Mouse (Mus musculus) gastrocnemius, postnatal 14 days (tissue): ENCODE results near the gene Gm30083. TPM values are rescaled to one million over a fixed set of nuclear protein-coding genes. Genes with fewer than 3 reads are reported as not detected.

Source experiments
- DNase-seq: peaks from one replicate; pipeline ENCODE4 v3.0.0; 2021; ENCODE audit warnings: mixed read lengths
- intact Hi-C: fragments of 180-260 bp; cut with DNase I; formaldehyde crosslinking; loops from one replicate; pipeline ENCODE4 v1.15.1; 2025; ENCODE audit warnings: low total_unique reads
- long read RNA-seq, 2 experiments: library from polyadenylated mRNA; stranded (forward); transcript quantifications; one replicate each; pipeline ENCODE4 v2.0.0; 2021
- total RNA-seq, 2 experiments: library from RNA; stranded (reverse); gene quantifications; 2 replicates each; pipeline ENCODE4 v1.2.3; 2021

Gm30083 gene
- total RNA-seq: not detected
- long read RNA-seq, experiment 1: 0 reads
- long read RNA-seq, experiment 2: 0 reads

DNA sequence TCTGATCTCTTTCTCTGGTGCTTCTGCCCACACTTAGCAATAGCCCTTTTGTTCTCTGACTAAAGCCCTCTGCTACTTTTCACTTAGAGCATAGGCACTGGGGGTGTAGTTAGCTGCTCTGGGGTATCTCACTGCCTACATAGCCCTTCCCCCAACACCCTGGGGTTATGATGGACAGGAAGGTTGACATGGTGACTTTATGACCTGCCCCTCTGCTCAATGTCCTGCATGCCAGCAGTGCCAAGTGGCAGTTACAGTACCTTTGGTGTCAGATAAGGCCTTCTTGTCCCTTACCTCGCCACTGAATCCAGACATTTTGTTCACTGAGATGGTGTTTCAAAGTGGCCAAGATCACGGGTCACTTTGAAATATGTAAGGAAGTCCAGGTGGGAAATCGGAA, at the start of gene Gm30083:
Gm30083 (minus strand) TSS at position 120 of the 400 bp plus-strand sequence.
- no peak for DNase-seq
- intact Hi-C loops: no loop called here

DNA sequence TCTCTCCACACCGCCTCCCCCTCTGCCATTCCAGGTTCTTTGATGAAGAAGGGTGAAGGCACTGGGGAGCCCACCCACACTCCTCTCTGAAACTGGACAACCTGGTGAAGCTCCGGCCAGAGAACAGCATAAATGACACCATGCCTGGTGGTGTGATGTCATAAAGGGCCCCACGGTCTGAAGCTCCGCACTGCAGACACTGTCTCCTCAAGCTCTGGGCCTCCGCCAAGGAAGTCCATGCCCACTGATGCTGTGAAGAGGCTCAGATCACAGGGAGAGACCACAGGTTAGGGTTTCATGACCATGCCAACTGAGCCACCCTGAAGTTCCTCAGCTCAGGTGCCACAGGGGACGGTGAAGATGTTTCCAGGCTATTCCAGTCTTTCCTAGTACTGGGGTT, 37.5 kb upstream of the Gm30083 start, which contains the start of gene Antxrl:
Antxrl (plus strand) TSS at position 192 of the 400 bp plus-strand sequence.
- DNase-seq: no peak
- intact Hi-C loops: no loop called here

DNA sequence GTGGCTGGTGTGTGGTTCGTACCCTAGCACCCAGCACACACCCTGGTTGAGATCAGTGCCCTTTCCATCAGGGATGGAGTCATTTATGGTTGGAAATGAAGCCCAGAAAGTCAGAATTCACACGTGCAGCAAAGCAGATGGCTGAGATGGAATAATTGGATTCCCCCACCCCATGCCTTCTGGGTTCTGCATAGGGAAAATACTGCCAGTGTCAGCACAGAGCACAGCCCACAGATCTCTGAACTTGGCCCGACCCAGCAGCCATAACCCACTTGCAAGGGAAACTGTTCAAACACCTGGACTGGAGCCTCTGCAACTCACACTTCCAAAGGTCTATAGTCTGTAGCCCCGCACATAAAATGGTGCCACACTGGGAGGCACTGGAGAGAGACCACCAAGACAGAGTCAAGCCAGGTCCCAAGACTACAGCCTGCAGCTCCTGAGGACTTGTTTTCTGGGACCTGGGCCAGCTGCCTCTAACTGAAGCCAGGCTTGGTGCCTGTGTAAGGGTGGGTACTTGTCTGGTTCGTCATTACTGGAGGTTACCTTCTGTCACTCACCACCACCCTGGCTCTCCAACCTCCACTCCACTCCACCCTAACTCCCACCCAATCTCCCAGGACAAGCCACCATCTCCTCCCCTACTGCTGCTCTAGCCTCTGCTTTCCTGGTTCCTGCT, 35.3 kb upstream of the Gm30083 start:
- no peak for DNase-seq
- intact Hi-C loops: no loop called here

DNA sequence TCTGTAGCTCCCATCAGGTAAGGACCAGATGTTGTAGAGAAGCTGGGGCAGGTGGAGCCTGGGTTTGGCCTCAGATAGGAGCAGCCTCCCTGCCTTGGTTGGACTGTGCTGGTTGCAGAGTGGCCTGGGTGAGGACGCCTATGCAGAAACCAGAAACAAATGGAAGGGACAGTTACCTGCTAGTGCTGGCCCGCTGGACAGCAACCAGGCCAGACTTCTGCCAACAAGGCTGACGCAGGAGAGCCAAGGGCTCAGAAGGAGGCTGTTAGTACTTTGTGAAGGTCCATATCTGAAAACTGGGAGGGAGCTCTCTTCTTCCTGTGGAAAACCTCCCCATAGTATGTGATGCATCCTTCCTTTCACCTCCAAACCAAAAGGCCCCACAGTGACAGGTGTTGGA, 28.4 kb upstream of the Gm30083 start:
- DNase-seq: no peak
- intact Hi-C loops: no loop called here

DNA sequence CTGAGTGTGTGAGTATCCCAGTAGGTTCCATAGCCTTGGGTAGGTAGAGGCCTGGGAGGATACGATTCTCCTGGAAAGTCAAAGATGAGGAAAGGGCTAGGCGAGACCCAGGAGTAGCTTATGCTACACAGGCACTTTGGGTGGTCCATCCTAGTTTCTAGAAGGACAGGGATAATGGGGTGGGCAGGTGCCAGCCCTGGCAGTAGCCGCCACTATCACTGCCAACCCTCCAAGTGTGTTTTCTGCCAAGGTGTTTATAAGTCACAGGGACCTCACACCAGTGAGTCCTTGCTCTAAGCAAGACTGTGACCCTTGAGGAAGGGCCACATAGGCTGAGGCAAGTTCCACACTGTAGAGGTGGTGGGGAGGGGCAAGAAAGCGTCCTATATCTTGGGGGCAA, 26.3 kb upstream of the Gm30083 start:
- DNase-seq: no peak
- intact Hi-C loops: no loop called here

DNA sequence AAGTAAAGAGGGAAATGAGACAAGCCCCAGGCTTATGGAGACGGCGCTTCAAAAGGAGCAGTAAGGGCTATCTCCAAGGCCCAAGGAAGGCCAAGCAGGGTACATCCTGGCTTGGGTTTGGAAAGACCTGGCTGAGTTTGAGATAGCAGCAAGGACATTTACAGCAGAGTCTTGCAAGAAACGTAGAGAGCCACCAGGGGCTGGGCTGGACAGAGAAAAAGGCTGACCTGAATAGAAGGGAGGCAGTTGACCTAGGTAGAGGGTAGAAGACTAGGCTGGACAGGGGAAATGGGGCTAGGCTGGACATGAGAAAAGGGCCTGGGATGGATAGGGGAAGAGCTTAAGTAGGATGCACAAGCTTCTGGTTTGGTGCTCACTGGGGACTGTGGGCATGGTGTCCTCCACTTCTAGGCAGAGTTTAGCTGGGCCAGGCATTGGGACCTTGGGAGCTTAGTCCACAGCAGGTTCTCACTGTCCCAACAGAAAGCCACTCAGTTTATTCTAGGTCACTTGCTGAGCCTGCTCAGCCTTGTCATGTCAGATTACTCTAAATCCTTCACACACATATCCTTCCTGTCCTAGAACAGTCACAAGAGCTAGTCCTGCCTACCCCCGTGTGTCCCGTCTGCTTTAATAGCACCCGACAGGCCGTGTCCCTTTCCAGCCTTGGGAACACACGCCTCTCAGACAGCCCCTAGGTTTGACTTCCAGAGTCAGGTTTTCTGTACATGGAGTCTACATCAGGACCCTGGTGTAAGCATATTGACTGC, 19.0 kb upstream of the Gm30083 start:
- intact Hi-C loops: no loop called here
- no peak for DNase-seq

DNA sequence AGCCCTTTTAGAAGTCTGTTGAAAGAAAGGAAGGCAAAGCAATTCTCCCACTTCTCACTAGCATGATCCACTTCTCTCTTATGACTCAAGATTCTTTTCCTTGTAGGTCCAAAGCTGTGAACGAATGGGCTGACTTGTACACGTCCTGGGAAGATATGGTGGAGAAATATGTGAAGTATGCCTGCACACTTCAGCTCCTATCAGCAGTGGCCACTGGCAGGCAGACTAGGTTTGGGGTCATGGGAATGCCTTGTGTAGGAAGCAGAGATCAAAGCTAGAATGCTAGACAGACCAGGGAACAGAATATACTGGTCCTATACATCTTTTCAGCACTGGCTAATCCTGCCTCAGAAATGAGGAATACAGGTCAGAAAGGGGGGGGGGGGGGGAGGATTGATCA, 11.7 kb upstream of the Gm30083 start:
- no peak for DNase-seq
- intact Hi-C loops: no loop called here

DNA sequence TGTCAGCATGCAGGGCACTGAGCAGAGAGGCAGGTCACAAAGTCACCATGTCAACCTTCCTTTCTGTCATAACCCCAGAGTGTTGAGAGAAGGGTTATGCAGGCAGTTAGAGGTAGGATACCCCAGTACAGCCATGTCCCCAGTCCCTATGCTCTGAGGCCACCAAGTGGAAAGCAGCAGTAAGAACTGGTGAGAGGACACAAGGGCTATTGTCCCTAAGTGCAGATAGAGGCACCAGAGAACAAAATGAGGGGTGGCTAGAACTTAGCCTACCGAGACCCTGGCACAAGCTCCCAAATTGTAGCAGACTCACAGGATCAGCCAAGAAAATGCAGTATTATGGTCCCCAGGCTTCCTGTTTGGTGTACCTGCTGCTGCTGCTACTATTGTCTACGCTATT, 2.0 kb upstream of the Gm30083 start:
- intact Hi-C loops: no loop called here

DNA sequence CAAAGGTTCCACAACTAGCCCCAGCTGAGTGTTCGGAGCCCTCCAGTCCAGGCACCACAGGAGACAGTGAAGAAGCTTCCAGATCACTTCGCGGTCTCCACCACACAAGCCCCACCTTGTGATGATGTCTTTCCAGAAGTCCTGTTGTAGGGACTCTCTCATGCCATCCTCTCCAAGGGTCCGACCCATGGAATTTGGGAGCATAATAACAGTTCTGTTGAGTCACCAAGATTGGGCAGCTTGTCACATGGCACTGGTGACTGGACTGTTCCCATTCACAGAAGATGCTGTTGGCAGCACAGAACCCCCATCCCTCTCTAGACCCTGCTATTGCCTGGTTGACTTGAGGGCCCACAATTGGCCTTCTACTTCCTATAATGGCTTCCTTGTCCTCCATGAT, 1.4 kb upstream of the Gm30083 start, which contains the start of gene Gm5460:
Gm5460 (plus strand) TSS at position 378 of the 400 bp plus-strand sequence.
- intact Hi-C loops: no loop called here
- no peak for DNase-seq

More for the DNA sequence above, 2.0 kb upstream of the Gm30083 start:
- DNase-seq: no peak

DNA sequence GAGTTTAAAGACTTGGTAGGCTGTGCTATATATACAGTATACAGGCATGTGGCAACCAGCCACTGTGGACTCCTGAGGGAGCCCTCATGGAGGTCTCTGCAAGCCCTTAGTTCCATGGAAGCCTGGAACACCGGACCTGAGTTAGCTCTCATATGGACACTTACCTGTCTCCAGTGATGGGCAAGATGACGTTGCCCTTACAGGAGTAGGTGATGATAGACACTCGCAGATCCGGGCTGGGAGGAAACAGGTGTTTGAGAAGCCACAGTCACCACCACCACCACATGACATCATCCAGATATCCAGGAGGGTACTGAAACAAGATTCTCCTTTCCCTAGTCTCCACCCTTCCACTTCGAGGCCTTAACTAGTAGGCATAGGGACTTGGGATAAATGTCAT, 12.6 kb downstream of the Gm30083 start:
- DNase-seq: no peak
- intact Hi-C loops: no loop called here

DNA sequence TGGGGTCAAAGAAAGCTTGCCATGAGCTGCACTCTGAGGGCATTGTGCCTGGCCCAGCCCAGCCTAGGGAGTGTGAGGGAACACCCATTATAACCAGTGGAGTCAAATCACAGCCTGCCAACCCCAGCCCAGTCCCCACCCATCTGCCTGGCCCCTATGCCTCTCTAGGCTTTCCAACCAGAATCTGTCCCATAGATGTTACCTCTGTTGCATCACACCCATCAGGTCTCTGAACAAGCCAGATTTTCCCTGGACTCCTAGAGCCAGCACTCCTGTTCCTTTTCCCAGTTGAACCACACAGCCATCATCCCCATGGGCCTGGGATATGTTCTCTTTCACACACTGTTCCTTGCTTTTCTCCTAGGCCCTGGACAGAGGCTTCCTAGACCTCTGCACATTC, 13.5 kb downstream of the Gm30083 start:
- intact Hi-C loops: no loop called here
- no peak for DNase-seq

DNA sequence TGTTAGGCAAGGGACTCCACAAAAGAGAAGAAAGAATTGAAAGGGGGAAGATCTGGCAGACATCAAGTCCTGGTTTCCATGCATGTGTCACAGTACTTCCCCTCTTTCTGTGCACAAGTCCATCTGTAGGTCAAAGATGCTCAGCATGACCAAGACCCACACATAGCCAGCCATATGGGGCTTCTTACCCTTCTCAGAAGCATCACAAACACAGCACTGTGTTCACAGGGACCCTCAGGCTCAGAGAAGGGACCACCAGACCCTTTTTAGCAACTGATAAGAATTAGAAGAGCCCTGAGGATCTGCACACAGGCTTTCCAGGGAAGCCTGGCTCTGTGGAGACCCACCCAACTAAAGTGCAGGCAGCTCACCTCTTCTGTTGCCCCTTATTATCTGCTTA, 14.9 kb downstream of the Gm30083 start:
- intact Hi-C loops: no loop called here
- DNase-seq: no peak

DNA sequence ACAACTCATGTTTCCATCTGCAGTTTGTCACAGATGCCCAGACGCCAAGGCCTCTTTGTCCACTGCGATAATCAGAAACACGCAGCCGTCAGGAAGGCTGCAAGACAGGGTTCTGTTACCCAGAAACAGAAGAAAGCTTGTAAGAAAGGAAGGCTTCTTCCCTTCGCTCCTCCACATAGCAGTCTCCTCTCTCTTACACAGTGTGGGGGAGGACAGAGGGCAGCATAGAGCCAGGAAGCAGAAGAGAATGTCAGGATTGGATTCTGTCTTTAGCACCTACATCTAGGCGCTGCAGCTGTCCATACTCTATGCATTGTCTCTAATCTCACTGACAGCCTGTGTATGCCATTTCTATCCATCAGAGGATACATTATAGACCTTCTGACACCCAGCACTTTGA, 17.6 kb downstream of the Gm30083 start:
- no peak for DNase-seq
- intact Hi-C loops: no loop called here

DNA sequence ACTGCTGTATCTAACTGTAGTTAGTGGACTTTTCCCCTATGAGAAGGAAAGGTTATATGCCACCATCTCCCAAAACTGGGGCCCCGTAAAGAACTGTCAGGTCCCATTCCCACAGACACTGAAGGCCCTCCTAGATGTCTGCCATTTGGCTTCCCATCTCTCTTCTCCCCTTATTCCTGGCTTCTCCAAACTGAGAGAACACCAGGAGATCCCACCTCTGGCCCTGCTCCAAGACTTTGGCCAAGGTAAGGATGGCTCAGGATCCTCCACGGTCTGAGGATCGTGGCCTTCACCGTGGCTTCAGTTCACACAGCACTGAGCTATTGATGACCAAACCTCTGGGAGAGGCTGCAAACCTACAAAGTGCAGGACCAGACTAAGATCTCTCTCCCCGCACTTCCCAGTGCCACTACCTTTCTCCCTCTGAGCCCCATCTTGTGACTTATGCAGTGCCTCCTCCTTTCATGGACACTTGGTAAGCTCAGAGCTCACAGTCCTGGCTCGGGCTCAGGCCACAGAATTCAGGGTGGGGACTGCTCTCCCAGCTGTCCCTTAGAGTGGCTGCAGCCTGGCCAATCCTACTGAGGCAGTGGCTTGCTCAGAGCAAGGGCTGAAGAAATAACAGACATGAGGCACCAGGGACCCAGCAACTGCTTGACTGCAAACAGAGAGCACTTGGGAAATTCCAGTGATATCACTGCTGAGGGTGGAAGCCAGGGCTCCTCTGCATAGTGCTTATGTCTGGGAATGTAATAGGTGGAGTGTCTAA, 21.3 kb downstream of the Gm30083 start:
- intact Hi-C loops: no loop called here
- no peak for DNase-seq

DNA sequence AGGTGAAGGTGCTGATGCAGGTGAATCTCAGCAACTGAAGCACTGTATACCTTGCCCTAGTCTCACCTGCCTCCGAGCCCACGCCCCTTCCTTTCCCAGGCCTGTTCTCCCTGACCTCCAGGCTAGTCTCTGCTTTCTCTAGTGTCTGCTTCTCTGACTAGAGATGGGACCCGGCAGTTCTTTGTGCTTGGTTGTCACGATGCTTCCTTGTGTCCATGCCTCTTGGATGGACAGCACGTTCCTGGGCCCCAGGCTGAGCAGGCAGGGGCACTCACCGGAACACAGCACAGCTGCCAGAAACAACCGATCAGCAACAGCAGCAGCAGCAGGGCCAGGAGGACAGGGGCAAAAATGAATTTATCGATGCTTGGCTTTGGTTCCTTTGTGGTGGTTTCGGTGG, 21.9 kb downstream of the Gm30083 start:
- intact Hi-C loops: no loop called here
- DNase-seq: no peak

DNA sequence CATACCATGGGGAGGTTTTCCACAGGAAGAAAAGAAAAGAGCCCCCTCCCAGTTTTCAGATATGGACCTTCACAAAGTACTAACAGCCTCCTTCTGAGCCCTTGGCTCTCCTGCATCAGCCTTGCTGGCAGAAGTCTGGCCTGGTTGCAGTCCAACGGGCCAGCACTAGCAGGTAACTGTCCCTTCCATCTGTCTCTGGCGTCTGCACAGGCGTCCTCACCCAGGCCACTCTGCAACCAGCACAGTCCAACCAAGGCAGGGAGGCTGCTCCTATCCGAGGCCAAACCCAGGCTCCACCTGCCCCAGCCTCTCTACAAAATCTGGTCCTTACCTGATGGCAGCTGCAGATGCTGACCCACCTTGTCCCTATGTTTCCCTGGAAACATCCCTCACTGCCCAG, 23.0 kb downstream of the Gm30083 start:
- DNase-seq: no peak
- intact Hi-C loops: no loop called here

DNA sequence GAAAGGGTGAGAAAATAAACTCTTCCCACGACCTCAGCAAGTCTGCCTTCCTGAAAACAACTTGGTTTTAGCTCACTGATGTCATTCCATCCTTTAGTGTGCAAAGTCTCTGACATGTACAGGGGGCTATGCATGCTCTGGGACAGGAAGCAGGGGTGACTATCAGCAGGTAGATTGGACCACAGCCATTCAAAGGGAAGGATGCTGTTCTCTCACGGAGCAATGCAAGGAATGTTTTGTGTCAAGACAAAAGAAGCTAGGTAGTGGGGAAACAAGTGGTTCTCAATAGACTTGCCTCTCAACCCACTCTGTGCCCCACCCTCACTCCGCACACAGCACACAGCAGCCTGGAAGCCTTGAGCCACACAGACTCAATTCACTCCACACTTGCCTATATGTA, 25.8 kb downstream of the Gm30083 start:
- intact Hi-C loops: no loop called here
- DNase-seq: no peak

DNA sequence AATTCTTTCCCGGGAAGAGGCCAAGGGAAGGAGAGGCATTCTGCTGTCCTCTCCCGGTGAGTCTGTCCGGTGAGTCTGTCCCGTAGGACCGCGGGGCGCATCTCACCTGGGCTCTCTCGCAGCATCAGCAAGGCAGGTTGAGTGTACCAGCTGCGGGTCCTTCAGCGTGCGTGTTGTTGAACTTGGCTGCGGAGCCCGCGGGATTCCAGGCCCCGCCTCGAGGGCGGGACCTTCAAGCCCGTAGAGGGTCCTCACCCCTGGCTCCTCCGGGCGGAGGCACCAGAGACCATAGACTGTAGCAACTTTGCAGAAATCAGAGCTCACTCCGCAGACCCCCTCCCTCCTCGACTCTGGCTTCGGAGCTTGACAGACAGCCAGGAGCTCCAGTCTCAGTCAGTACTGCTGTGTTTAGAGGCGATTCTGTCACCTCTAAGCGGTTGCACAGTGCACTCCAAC, 36.4 kb downstream of the Gm30083 start, which contains the start of gene Zfp488:
Zfp488 (minus strand) TSS at position 161 of the 456 bp plus-strand sequence.
- intact Hi-C loops: no loop called here
- DNase-seq: no peak

DNA sequence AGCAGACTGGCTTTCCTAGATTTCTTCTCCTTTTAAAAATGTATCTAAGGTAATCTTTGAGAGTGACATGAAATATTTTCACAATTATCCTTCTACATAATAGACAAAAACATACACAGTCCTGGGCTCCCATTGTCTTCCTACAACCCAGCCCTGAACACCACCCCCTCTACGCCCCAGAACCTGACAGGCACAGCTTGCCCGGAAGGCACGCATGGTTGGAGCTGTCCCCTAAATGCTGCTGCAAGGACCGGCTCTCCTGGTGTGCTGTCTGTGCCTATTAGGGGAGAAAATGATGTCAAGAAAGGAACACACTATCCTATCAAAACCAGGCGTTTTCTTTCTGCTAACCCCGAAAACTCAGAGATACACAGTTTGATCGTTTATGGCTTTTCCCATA, 37.2 kb downstream of the Gm30083 start:
- DNase-seq: no peak
- intact Hi-C loops: no loop called here

DNA sequence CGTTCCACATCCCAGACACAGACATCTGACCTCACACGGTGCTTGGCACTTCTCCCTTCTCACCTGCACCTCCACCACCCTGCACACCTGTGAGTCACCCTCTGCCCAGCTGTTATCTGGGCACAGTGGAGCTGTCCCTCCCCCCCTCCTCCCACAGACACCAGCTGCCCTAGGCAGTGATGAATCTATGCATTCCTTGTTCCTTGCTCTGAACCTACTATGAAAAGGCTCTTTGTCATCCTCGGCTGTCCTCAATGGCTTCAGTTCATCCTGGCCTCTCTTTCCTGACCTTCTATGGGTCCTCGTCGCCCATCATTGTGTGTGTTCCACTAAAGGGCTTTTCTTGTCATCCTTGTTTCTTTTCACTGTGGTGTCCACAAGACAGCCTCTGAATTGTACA, 40.2 kb downstream of the Gm30083 start:
- DNase-seq: no peak
- intact Hi-C loops: no loop called here
